Mouse (Mus musculus) embryo, embryonic 11.5 days (tissue): ENCODE results near the gene Hist1h2bq.
"Not testable (repeated sequence)": the region's sequence is repeated elsewhere in the genome, so short reads cannot be mapped to it uniquely, and the experiment has no call there.

Source experiments
- DNase-seq: peaks from one replicate; pipeline ENCODE4 v3.0.0-alpha.2; 2012; ENCODE audit warnings: low read depth, low spot score

Gene Hist1h2bq

GRCm38 (mm10) chr13:21810073-21810472 lies at the start of gene Hist1h2bq, which contains the start of gene Hist1h2ao:
Hist1h2bq (minus strand) TSS chr13:21810197.
Hist1h2ao (plus strand) TSS chr13:21810465.
- not testable (repeated sequence) for DNase-seq

- peak; percentile 59 for DNase-seq
Observed at GRCm38 (mm10) chr13:21855698-21856162, 45.7 kb upstream of the Hist1h2bq start.

DNA sequence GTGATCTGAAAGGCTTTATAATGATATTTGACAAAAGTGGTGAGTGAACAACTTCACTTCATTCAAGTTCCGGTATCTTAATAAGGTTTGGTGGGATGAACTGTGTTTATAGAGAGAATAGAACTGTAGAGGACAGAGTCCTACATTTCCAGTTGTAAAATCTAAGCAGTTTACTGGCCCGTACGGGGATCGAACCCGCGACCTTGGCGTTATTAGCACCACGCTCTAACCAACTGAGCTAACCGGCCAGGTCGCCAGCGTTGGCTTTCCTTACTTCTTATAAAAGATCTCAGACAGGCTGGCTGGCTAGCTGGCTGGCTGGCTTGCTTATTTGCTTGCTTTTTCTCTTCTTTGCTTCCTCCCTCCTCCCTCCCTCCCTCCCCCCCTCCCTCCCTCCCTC lies 45.1 kb upstream of the Hist1h2bq start:
- peak; percentile 66 for DNase-seq

DNA sequence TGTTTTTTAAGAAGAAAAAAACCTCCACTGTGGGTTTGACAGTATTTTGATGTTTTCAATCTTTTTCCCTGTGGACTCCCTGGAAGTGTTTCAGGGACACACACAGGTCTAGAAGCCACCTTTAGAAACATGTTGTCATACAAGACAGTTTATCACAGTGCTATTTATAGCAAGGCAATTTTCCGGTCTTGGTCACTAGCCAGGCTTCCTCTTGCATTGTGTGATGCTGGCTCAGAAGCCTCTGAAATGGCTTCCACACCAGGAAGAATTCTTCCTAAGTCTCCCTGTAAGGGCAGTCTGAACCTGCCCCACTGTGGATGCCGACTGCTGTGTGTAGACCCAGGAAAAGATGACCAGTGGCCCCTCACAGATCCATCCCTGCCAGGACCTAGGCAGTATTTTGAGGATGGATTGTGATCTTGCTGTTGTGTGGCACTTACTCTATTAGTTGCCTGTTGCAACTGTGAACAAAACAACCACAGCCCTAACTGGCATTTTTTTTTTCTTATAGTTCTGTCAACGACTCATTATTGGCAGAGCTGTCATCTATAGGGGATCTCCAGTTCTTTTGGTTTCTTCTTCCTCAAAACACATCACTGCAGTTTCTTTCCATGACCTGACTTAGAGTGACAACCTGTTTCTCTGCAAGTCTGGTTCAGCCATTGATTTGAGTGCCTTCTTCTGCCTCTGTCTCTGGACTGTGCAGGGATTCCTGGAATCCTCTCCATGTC lies 42.4 kb upstream of the Hist1h2bq start:
- DNase-seq, result no peak

DNA sequence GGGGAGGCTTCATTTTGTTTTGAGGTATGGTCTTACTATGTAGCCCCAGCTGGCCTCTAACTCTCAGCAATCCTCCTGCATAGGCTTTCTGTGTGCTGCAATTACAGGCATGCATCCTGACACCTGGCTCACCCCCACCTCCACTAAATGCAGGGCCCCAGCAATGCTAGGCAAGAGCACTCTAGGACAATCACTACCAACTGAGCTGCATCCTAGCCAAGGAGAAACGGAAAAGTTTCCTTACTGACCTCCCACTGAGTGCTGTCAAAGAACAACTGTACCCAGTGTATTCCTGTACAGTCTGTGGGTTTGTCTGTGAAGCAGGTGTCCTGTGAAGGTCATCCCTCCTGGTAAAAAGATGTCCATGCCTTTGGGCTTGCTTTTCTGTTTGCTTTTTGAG lies 40.7 kb upstream of the Hist1h2bq start:
- DNase-seq, result not testable (repeated sequence)

- DNase-seq, result peak; percentile 16
Observed at GRCm38 (mm10) chr13:21847883-21848282, 37.9 kb upstream of the Hist1h2bq start.

DNA sequence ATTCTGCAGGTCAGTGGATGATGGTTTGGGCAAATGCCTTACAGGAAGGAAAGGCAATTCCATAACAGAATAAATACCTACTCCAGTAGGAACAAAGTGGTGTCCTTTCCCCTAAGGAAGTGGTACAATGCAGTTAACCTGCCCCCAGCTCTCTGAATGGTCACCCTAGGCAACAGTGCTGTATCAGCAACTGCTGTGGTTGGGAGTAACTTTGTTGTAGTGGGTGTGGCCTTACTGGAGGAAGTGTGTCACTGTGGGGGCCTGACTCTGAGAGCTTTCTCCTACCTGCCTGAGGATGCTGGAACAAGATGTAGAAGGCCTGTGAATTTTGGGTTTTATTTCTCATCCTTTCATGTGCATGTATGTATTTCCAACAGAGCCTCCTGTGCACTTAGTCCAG lies 36.4 kb upstream of the Hist1h2bq start:
- DNase-seq, result not testable (repeated sequence)

DNA sequence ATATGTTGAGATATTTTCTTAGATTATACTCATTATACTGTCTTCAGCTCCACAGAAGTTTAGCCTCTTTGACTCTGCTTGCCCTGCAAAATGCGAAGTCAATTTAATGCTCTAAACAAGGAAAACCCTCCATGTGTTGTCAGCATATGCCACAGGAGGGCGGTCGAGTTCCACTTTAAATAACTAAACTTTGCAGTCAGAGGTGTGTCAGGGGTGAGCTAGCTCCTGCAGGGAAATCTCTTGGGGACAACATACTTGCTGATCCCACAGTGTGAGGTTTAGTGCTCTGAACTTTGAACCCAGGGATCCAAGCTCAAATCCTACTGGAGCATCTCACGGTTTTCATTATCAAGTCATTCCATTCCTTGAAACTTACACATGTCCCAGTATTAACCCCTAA lies 30.5 kb upstream of the Hist1h2bq start:
- DNase-seq, result not testable (repeated sequence)

DNA sequence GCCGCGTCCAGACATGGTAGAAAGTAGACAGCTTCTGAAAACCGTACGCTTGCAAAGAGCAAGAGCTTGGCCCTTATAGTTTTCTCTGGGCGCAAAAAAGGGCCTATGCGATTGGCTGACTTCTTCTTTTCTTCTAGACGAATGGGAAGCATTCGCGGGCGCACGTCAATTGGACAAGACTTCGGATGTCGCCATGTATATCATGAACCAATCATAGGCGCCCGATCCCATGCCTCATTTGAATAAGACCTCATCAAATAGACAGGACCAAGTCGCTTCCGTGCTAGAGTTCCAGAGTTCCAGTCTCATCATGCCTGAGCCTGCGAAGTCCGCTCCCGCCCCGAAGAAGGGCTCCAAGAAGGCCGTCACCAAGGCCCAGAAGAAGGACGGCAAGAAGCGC lies 23.5 kb upstream of the Hist1h2bq start, which contains the start of the genes Hist1h2ap and Hist1h2br:
Gene Hist1h2ap (minus strand): TSS at position 47 of the 400 bp plus-strand sequence.
Gene Hist1h2br (plus strand): TSS at position 283 of the 400 bp plus-strand sequence.
- not testable (repeated sequence) for DNase-seq

GRCm38 (mm10) chr13:21831418-21832394 lies 21.7 kb upstream of the Hist1h2bq start, which contains the start of gene Hist1h4n:
Hist1h4n (minus strand) TSS chr13:21832196.
- DNase-seq, result not testable (repeated sequence)

DNA sequence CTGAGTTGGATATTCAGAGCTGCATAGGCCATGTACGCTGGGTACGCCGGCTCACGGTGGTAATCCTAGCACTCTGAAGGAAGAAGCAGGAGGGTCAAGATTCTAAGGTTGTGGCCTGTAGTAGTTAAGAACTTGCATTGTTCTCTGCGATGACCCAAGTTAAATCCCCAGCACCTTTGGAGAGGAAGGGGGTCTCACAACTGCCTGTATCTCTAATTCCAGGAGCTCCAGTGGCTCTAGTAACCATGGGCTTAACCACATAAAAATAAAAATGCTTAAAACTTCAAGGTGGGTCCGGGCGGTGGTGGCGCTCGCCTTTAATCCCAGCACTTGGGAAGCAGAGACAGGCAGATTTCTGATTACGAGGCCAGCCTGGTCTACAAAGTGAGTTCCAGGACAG lies 20.3 kb upstream of the Hist1h2bq start:
- no peak for DNase-seq

- no peak for DNase-seq
Observed at GRCm38 (mm10) chr13:21828511-21828910, 18.5 kb upstream of the Hist1h2bq start.

GRCm38 (mm10) chr13:21820082-21820890 lies 10.3 kb upstream of the Hist1h2bq start:
- not testable (repeated sequence) for DNase-seq

DNA sequence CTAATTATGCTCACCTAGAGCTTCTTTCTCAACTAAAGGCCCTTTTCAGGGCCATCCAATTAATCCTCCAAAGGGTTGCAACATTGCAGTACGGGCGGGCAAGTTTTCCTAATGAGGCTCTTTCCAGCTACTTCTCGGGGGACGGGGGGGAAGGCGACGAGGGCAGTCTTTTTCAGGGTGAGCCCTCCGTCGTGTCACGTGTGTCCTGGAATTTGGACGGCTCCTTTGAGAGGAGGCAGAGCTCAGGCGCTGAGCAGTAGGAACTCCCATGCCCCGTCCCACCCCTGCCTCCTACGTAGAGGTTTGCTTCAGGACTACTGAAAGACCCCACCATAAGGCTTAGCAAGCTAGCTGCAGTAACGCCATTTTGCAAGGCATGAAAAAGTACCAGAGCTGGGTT lies 2.1 kb upstream of the Hist1h2bq start:
- DNase-seq, result not testable (repeated sequence)

GRCm38 (mm10) chr13:21811539-21811938 lies 1.5 kb upstream of the Hist1h2bq start, which contains the start of gene Hist1h4m:
Hist1h4m (plus strand) TSS chr13:21811746.
- DNase-seq, result not testable (repeated sequence)

- not testable (repeated sequence) for DNase-seq
Observed at GRCm38 (mm10) chr13:21811074-21811473, 1.1 kb upstream of the Hist1h2bq start.

DNA sequence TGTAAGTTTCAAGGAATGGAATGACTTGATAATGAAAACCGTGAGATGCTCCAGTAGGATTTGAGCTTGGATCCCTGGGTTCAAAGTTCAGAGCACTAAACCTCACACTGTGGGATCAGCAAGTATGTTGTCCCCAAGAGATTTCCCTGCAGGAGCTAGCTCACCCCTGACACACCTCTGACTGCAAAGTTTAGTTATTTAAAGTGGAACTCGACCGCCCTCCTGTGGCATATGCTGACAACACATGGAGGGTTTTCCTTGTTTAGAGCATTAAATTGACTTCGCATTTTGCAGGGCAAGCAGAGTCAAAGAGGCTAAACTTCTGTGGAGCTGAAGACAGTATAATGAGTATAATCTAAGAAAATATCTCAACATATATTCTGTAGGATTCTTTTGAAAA lies 6.9 kb downstream of the Hist1h2bq start:
- not testable (repeated sequence) for DNase-seq

DNA sequence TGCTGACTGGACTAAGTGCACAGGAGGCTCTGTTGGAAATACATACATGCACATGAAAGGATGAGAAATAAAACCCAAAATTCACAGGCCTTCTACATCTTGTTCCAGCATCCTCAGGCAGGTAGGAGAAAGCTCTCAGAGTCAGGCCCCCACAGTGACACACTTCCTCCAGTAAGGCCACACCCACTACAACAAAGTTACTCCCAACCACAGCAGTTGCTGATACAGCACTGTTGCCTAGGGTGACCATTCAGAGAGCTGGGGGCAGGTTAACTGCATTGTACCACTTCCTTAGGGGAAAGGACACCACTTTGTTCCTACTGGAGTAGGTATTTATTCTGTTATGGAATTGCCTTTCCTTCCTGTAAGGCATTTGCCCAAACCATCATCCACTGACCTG lies 12.8 kb downstream of the Hist1h2bq start:
- DNase-seq, result not testable (repeated sequence)

DNA sequence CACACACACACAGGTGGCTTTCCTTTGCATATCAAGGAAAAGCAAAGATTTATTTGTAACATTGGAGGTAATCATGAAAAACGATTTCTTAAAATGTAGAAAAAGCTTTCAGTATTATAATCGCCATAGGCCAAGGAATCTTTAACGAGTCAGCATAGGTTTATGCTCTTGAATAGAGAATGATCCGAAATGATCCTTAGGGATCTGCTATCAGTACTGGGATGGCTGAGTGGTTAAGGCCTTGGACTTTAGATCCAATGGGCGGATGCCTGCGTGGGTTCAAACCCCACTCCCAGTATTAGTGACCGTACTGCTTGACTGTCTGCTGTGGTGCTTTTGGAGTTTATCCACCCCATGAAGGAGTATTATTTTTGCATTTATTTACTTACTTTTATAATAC lies 14.4 kb downstream of the Hist1h2bq start:
- DNase-seq, result no peak

DNA sequence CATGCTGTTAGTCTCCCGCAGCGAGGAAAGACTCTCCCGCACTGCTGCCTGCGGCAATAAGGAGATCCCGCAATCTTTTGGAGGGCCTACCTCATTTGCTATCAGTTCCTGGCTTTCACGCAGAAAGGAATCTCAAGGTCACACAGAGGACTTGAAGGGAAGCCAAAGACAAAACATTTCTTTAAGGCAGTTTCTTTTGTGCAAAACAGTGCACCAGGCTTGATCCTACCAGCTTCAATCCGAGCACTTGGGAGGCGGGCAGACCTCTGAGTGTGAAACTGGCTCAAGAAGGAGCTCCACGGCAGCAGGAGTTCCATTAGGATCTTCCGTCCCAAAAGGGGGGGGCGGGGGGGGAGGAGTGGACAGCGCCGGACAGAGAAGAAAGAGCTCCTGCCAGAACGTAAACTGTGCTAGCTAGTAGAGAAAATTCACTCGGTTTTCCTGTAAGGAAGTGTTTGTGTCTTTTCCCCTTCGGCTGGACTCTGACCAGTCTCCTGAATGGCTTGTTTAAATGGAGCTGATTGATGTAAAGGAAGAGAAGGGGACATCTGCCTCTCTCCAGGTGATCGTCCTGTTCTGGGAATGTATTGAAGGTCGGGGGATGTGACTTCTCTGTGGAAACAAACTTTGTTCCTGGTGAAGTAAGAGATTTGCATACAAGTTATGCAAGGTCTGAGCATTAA lies 19.3 kb downstream of the Hist1h2bq start:
- DNase-seq, result no peak
